Mouse (Mus musculus) liver, adult 2 months (tissue): Measurements from ENCODE around the gene Trmt11. TPM values are rescaled to one million over a fixed set of nuclear protein-coding genes. Genes with fewer than 3 reads are reported as not detected.
"Not testable (repeated sequence)": the region's sequence is repeated elsewhere in the genome, so short reads cannot be mapped to it uniquely, and the experiment has no call there.

ENCODE experiments used
- DNase-seq: peaks from one replicate; pipeline ENCODE4 v3.0.0-alpha.2; 2011; ENCODE audit warnings: low read depth, low spot score; ENCODE audit errors: extremely low read depth
- H3K27ac ChIP-seq: fragments of 200-500 bp; replicated peaks from 2 replicates; pipeline ENCODE4 v1.5.1; 2012; ENCODE audit warnings: low read depth, mild to moderate bottlenecking, control low read depth, inconsistent platforms, low read length; ENCODE audit not compliant: insufficient read depth
- H3K27me3 ChIP-seq: fragments of 200-500 bp; 2 replicates; pipeline ENCODE4 v1.6.1; 2012; ENCODE audit warnings: mild to moderate bottlenecking, moderate library complexity, low read length, inconsistent platforms; ENCODE audit not compliant: control insufficient read depth, insufficient read depth
- H3K36me3 ChIP-seq: fragments of 200-500 bp; 2 replicates; pipeline ENCODE4 v1.6.1; 2012; ENCODE audit warnings: low read length, inconsistent platforms; ENCODE audit not compliant: control insufficient read depth, insufficient read depth
- H3K4me1 ChIP-seq: fragments of 200-500 bp; 2 replicates; pipeline ENCODE4 v1.6.1; 2011; ENCODE audit warnings: low read length; ENCODE audit not compliant: control insufficient read depth, insufficient read depth
- H3K4me3 ChIP-seq: fragments of 200-500 bp; 2 replicates; pipeline ENCODE4 v1.5.1; 2011; ENCODE audit warnings: low read depth, mild to moderate bottlenecking, control low read depth, low read length, moderate library complexity; ENCODE audit not compliant: insufficient read depth
- H3K79me2 ChIP-seq: fragments of 200-500 bp; 2 replicates; pipeline ENCODE4 v1.6.1; 2012; ENCODE audit warnings: inconsistent platforms, mild to moderate bottlenecking, low read length, moderate library complexity; ENCODE audit not compliant: control insufficient read depth, insufficient read depth
- H3K9ac ChIP-seq: fragments of 200-500 bp; 2 replicates; pipeline ENCODE4 v1.6.1; 2012; ENCODE audit warnings: low read depth, mild to moderate bottlenecking, control low read depth, inconsistent platforms, low read length
- CTCF ChIP-seq: fragments of 200-500 bp; IDR thresholded peaks from 2 replicates; pipeline ENCODE4 v1.5.1; 2011; ENCODE audit warnings: low read depth, low read length, control low read depth
- POLR2A ChIP-seq: fragments of 200-500 bp; IDR thresholded peaks from 2 replicates; pipeline ENCODE4 v1.6.1; 2011; ENCODE audit warnings: low read length, control low read depth; ENCODE audit not compliant: insufficient read depth; ENCODE audit errors: extremely low read depth
- WGBS: fragments of 180-500 bp; shearing (Covaris S2); methylation state at CpG from one replicate; pipeline ENCODE4 v1.1.7; 2018; 5-methylcytosine and 5-hydroxymethylcytosine counted together
- polyA plus RNA-seq: library from polyadenylated mRNA; depleted of rRNA; stranded (reverse); fragments of >200 nt; gene quantifications from 2 replicates; pipeline ENCODE4 v1.2.3, GENCODE M21; 2012; rRNA removed
- total RNA-seq: library from RNA; depleted of rRNA; stranded (reverse); fragments of >200 nt; gene quantifications from 2 replicates; pipeline ENCODE4 v1.2.3, GENCODE M21; 2014; rRNA removed

Gene Trmt11
- total RNA-seq: 5.6 and 8.3 TPM in 2 replicates
- 0.70 and 0.72 TPM in 2 replicates for polyA plus RNA-seq

- peak; percentile 75 for DNase-seq
- TF ChIP-seq CTCF (no peak), POLR2A (peak; percentile 64)
- H3K4me1 ChIP-seq: 0 out of 2 replicates have a peak, but pooled peaks cover 2% of the 10 kb centered on the region
Observed at GRCm38 (mm10) chr10:30600542-30600966, at the start of gene Trmt11. Gene Trmt11 (minus strand): TSS chr10:30600749.

GRCm38 (mm10) chr10:30647681-30648080 is 47.1 kb upstream of the Trmt11 start:
- no peak for TF ChIP-seq POLR2A
- no peak for TF ChIP-seq CTCF
- H3K36me3 ChIP-seq: no peaks in the 10 kb centered on the region; the same call in 1 of the 2 replicates
- no peaks in the 10 kb centered on the region for H3K27me3 ChIP-seq
- H3K4me1 ChIP-seq: no peaks in the 10 kb centered on the region
- WGBS: 76% methylated on average over 2 of the region's 2 CpGs
- H3K27ac ChIP-seq: no peak overlapping the region
- no peak overlapping the region for H3K4me3 ChIP-seq
- no peaks in the 10 kb centered on the region for H3K79me2 ChIP-seq
- DNase-seq: no peak
- H3K9ac ChIP-seq: no peak overlapping the region

More at GRCm38 (mm10) chr10:30600542-30600966, at the start of gene Trmt11:
- Histone ChIP-seq H3K27ac (peak within 1 kb of the TSS; percentile 66), H3K36me3 (peaks cover 9% of the 10 kb centered on the region), H3K79me2 (peaks cover 10% of the 10 kb centered on the region; the same call in 1 of the 2 replicates), H3K27me3 (no peaks in the 10 kb centered on the region), H3K4me3 (peak within 1 kb of the TSS; percentile 81), H3K9ac (peak within 1 kb of the TSS; percentile 88)
- under 1% methylated on average over 28 of the region's 28 CpGs for WGBS

GRCm38 (mm10) chr10:30638216-30638615 is 37.7 kb upstream of the Trmt11 start:
- H3K27ac ChIP-seq: no peak overlapping the region
- WGBS: 77% methylated on average over 3 of the region's 3 CpGs
- no peak for TF ChIP-seq POLR2A
- TF ChIP-seq CTCF: no peak

GRCm38 (mm10) chr10:30636474-30637154 is 36.1 kb upstream of the Trmt11 start:
- H3K36me3 ChIP-seq, H3K9ac ChIP-seq, H3K27ac ChIP-seq, H3K4me1 ChIP-seq, H3K4me3 ChIP-seq, DNase-seq, H3K79me2 ChIP-seq, H3K27me3 ChIP-seq: not testable (repeated sequence)
- WGBS: 78% methylated on average over 1 of the region's 1 CpGs

More at GRCm38 (mm10) chr10:30638216-30638615, 37.7 kb upstream of the Trmt11 start:
- Histone ChIP-seq H3K9ac (no peak overlapping the region), H3K27me3 (no peaks in the 10 kb centered on the region), H3K36me3 (no peaks in the 10 kb centered on the region), H3K4me1 (no peaks in the 10 kb centered on the region), H3K79me2 (no peaks in the 10 kb centered on the region), H3K4me3 (no peak overlapping the region)
- DNase-seq: no peak

GRCm38 (mm10) chr10:30632718-30633117 is 32.2 kb upstream of the Trmt11 start:
- no peak overlapping the region for H3K4me3 ChIP-seq
- WGBS: 97% methylated on average over 1 of the region's 1 CpGs
- no peaks in the 10 kb centered on the region for H3K79me2 ChIP-seq
- no peaks in the 10 kb centered on the region for H3K36me3 ChIP-seq
- TF ChIP-seq CTCF (no peak), POLR2A (no peak)
- H3K27me3 ChIP-seq: no peaks in the 10 kb centered on the region
- no peak overlapping the region for H3K9ac ChIP-seq
- H3K4me1 ChIP-seq: no peaks in the 10 kb centered on the region
- no peak for DNase-seq
- H3K27ac ChIP-seq: no peak overlapping the region

- Histone ChIP-seq H3K4me1 (no peaks in the 10 kb centered on the region), H3K79me2 (no peaks in the 10 kb centered on the region), H3K4me3 (no peak overlapping the region), H3K27ac (no peak overlapping the region), H3K36me3 (no peaks in the 10 kb centered on the region), H3K9ac (no peak overlapping the region), H3K27me3 (no peaks in the 10 kb centered on the region)
- no peak for TF ChIP-seq POLR2A
- no peak for DNase-seq
Observed at GRCm38 (mm10) chr10:30629977-30630376, 29.4 kb upstream of the Trmt11 start.
